In genomic region chr12:71346071-71346470, GRCm38 (mm10) we compare ENCODE assay signal across 12 mouse cellular contexts. TPM values are rescaled to one million over a fixed set of nuclear protein-coding genes. Genes with fewer than 3 reads are reported as not detected.
DNase-seq lines count a peak whose midpoint lies in the region; ATAC-seq and TF ChIP-seq lines count a peak whose summit lies in the region.
"Had no signal": no experiment of that assay in that cellular context is flagged by ENCODE, and none has a peak within 500 bp of the region (broad histone marks: within the 10 kb centered on the region; RNA-seq: fewer than 3 reads in every experiment).

No protein-coding gene starts in this region.

- peak; percentile 84 for DNase-seq in heart, adult 11 months
- DNase-seq in heart, postnatal 25 days (ENCODE audit: low spot score): no peak
- peak; percentile 14 for DNase-seq in 3T3-L1 (ENCODE audit: low read depth, low spot score)
- DNase-seq in layer of hippocampus, adult 9-10 months (ENCODE audit: low spot score): no peak
- no peak for DNase-seq in urinary bladder, postnatal 36 days (ENCODE audit: low spot score in 2 of 2)
- DNase-seq: cerebellum, postnatal 25 days had no signal

- WGBS in intestine, postnatal 0 days: 22% methylated on average over 5 of the region's 5 CpGs
- 29% methylated on average over 5 of the region's 5 CpGs for WGBS in limb, embryonic 13.5 days

- H3K4me2 ChIP-seq in intestine, postnatal 0 days (replicated peaks; ENCODE audit: low read depth): peak overlapping the region; percentile 25
- peak overlapping the region; percentile 31 for H3K4me2 ChIP-seq in limb, embryonic 13.5 days (replicated peaks)
- H3K4me2 ChIP-seq: hindbrain, embryonic 13.5 days had no signal

- intact Hi-C loops in heart, postnatal 25 days (cut with DNase I): no loop called here

- no peak overlapping the region for H3K27ac ChIP-seq in intestine, postnatal 0 days (ENCODE audit: low read depth, low read length)
- peak overlapping the region; percentile 22; the same call in 1 of the 2 replicates for H3K27ac ChIP-seq in limb, embryonic 13.5 days
- H3K27ac ChIP-seq: hindbrain, embryonic 13.5 days had no signal

- no peak overlapping the region for H3K9ac ChIP-seq in intestine, postnatal 0 days (ENCODE audit: low read depth, low read length)
- no peak overlapping the region for H3K9ac ChIP-seq in limb, embryonic 13.5 days
- H3K9ac ChIP-seq: hindbrain, embryonic 13.5 days had no signal

- H3K9me3 ChIP-seq in intestine, postnatal 0 days (ENCODE audit: control insufficient read depth): no peaks in the 10 kb centered on the region
- H3K9me3 ChIP-seq in limb, embryonic 13.5 days: no peaks in the 10 kb centered on the region
- H3K9me3 ChIP-seq: hindbrain, embryonic 13.5 days had no signal

- no peaks in the 10 kb centered on the region for H3K27me3 ChIP-seq in intestine, postnatal 0 days (replicated peaks; ENCODE audit: control insufficient read depth, insufficient read depth, low read length)
- H3K27me3 ChIP-seq in limb, embryonic 13.5 days: 0 out of 2 replicates have a peak, but pooled peaks cover 6% of the 10 kb centered on the region
- H3K27me3 ChIP-seq: hindbrain, embryonic 13.5 days had no signal

- no peak for ATAC-seq in intestine, postnatal 0 days
- no peak for ATAC-seq in limb, embryonic 13.5 days (ENCODE audit: low FRiP score, low read depth)
- no peak for ATAC-seq in monocyte, adult 5-6 weeks (replicated peaks; ENCODE audit: insufficient number of reproducible peaks, low FRiP score, low TSS enrichment, poor library complexity, severe bottlenecking)

- no peaks in the 10 kb centered on the region for H3K4me1 ChIP-seq in intestine, postnatal 0 days (replicated peaks; ENCODE audit: control insufficient read depth, insufficient read depth, low read length)
- H3K4me1 ChIP-seq in limb, embryonic 13.5 days: peaks cover 20% of the 10 kb centered on the region

- no peaks in the 10 kb centered on the region for H3K36me3 ChIP-seq in intestine, postnatal 0 days (ENCODE audit: control insufficient read depth, insufficient read depth)
- no peaks in the 10 kb centered on the region for H3K36me3 ChIP-seq in limb, embryonic 13.5 days
- H3K36me3 ChIP-seq: hindbrain, embryonic 13.5 days had no signal

- no peak overlapping the region for H3K4me3 ChIP-seq in intestine, postnatal 0 days (ENCODE audit: low read depth, low read length)
- H3K4me3 ChIP-seq in limb, embryonic 13.5 days: no peak overlapping the region
- H3K4me3 ChIP-seq: hindbrain, embryonic 13.5 days; megakaryocyte, embryonic 14.5 days had no signal

- no peak for TF ChIP-seq CTCF in intestine, postnatal 0 days (IDR thresholded peaks at IDR 0.05; ENCODE audit: low read depth)

RNA-seq across cellular contexts. Expression of gene Dact1, which starts 36.4 kb away (rescaled TPM):
- total RNA-seq in heart, postnatal 25 days (2021): 1 to 10 TPM; 5.0 to 5.8 TPM
- 4.8 and 5.1 TPM in 2 replicates for polyA plus RNA-seq in intestine, postnatal 0 days (2015; fragmentation: Nextera tagmentation; extraction: Ambion mirVana)
- 21.2 and 21.3 TPM in 2 replicates for polyA plus RNA-seq in limb, embryonic 13.5 days (2015; fragmentation: Nextera tagmentation; extraction: Ambion mirVana)
- total RNA-seq in monocyte, adult 5-6 weeks (2017): 0.43 to 0.78 TPM in 2 of 3 replicates, not detected in the other
- total RNA-seq: MEL had no signal

Comparison
In these comparisons a context has a peak if more than half of its experiments do, and no peak if none do; other contexts are left out.
1. DNase-seq: peak in heart, adult 11 months (single experiment) and 3T3-L1 (single experiment); none in heart, postnatal 25 days (single experiment), layer of hippocampus, adult 9-10 months (single experiment) and urinary bladder, postnatal 36 days (0 of 2).